Mouse (Mus musculus): ENCODE measurements around the gene Cd4.

- no peak for TF ChIP-seq POLR2A (IDR thresholded peaks at IDR 0.05; ENCODE audit: extremely low read depth, insufficient read depth, low read length)
- TF ChIP-seq CTCF (IDR thresholded peaks at IDR 0.05; ENCODE audit: low read depth, low read length) = no peak
Measured at GRCm38 (mm10) chr6:124918890-124919627, 31.0 kb upstream of the Cd4 start.
